Mouse (Mus musculus) heart, embryonic 14.5 days (tissue): Measurements from ENCODE around the gene Grk5. TPM values are rescaled to one million over a fixed set of nuclear protein-coding genes. Genes with fewer than 3 reads are reported as not detected.

ENCODE experiments used
- ATAC-seq: fragments of 200-750 bp; cut with Nextera tagmentation; 2 replicates; pipeline ENCODE4 v1.8.0; 2017; ENCODE audit warnings: low read depth, moderate TSS enrichment; ENCODE audit not compliant: insufficient number of reproducible peaks, insufficient read depth, low FRiP score
- H3K27ac ChIP-seq, 2 experiments: fragments of 200-500 bp in 1 of 2; fragments of 300-500 bp in 1 of 2; sonication (generic) in 1 of 2; replicated peaks in 1 of 2; 2 replicates each; pipeline ENCODE4 v1.5.1; 2012 to 2014; ENCODE audit warnings: low read depth in 2 of 2, low read length in 2 of 2, control low read depth in 1 of 2, mild to moderate bottlenecking in 1 of 2, mixed read lengths in 1 of 2; ENCODE audit not compliant: control insufficient read depth in 1 of 2, insufficient read depth in 1 of 2
- H3K27me3 ChIP-seq: fragments of 300-500 bp; sonication (generic); 2 replicates; pipeline ENCODE4 v1.6.1; 2014; ENCODE audit warnings: mild to moderate bottlenecking, low read length, control low read depth; ENCODE audit not compliant: control insufficient read depth, insufficient read depth
- H3K36me3 ChIP-seq: fragments of 300-500 bp; sonication (generic); 2 replicates; pipeline ENCODE4 v1.6.1; 2014; ENCODE audit warnings: mild to moderate bottlenecking, control low read depth, low read length, mixed read lengths; ENCODE audit not compliant: control insufficient read depth, insufficient read depth
- H3K4me1 ChIP-seq, 2 experiments: fragments of 200-500 bp in 1 of 2; fragments of 300-500 bp in 1 of 2; sonication (generic) in 1 of 2; 2 replicates each; pipeline ENCODE4 v1.6.1; 2012 to 2014; ENCODE audit warnings: low read length in 2 of 2, control low read depth in 1 of 2, mixed read lengths in 1 of 2; ENCODE audit not compliant: control insufficient read depth in 2 of 2, insufficient read depth in 2 of 2
- H3K4me2 ChIP-seq: fragments of 300-500 bp; sonication (generic); 2 replicates; pipeline ENCODE4 v1.6.1; 2014; ENCODE audit warnings: mild to moderate bottlenecking, low read length
- H3K4me3 ChIP-seq, 2 experiments: fragments of 200-500 bp in 1 of 2; fragments of 300-500 bp in 1 of 2; sonication (generic) in 1 of 2; 2 replicates each; pipeline ENCODE4 v1.5.1; 2012 to 2014; ENCODE audit warnings: low read length in 2 of 2, mild to moderate bottlenecking in 2 of 2, control low read depth in 1 of 2, low read depth in 1 of 2, moderate library complexity in 1 of 2; ENCODE audit not compliant: control insufficient read depth in 1 of 2, insufficient read depth in 1 of 2
- H3K9ac ChIP-seq: fragments of 300-500 bp; sonication (generic); 2 replicates; pipeline ENCODE4 v1.6.1; 2014; ENCODE audit warnings: mild to moderate bottlenecking, low read length
- H3K9me3 ChIP-seq: fragments of 300-500 bp; sonication (generic); 2 replicates; pipeline ENCODE4 v1.6.1; 2016; ENCODE audit warnings: low read length, control low read depth; ENCODE audit not compliant: control insufficient read depth
- WGBS: fragments of 180-500 bp; shearing (Covaris S2); extraction: QIAGEN DNeasy Blood & Tissue Kit; methylation state at CpG from one replicate; pipeline ENCODE4 v1.1.7; 2014; 5-methylcytosine and 5-hydroxymethylcytosine counted together
- polyA plus RNA-seq: library from polyadenylated mRNA; unstranded; fragments of >200 nt; fragmentation: Nextera tagmentation; extraction: Ambion mirVana; gene quantifications from 2 replicates; pipeline ENCODE4 v1.2.1, GENCODE M21; 2014

The Grk5 gene
- polyA plus RNA-seq, 1 experiment from 2014 or later = 4.5 TPM

- H3K27ac ChIP-seq = no peak overlapping the region
- peaks cover 0 to 2% of the 10 kb centered on the region in 2 experiments; a peak in 1 of 4 replicates for H3K4me1 ChIP-seq
- H3K4me3 ChIP-seq = no peak overlapping the region
- H3K9ac ChIP-seq = no peak overlapping the region
- H3K27me3 ChIP-seq = no peaks in the 10 kb centered on the region
- H3K36me3 ChIP-seq = no peaks in the 10 kb centered on the region
- no peak for ATAC-seq
- 84% methylated on average over 1 of the region's 1 CpGs for WGBS
- no peak overlapping the region for H3K4me2 ChIP-seq
- H3K9me3 ChIP-seq = no peaks in the 10 kb centered on the region
Observed at GRCm38 (mm10) chr19:60959706-60960230, 70.2 kb downstream of the Grk5 start.

- peaks cover 2 to 6% of the 10 kb centered on the region in 2 experiments; a peak in 2 of 4 replicates for H3K4me1 ChIP-seq
- no peaks in the 10 kb centered on the region for H3K9me3 ChIP-seq
- no peak overlapping the region for H3K4me2 ChIP-seq
- WGBS = 93% methylated on average over 7 of the region's 7 CpGs
- H3K27me3 ChIP-seq = no peaks in the 10 kb centered on the region
- no peak overlapping the region for H3K4me3 ChIP-seq
- no peak overlapping the region for H3K9ac ChIP-seq
- H3K36me3 ChIP-seq = no peaks in the 10 kb centered on the region
- no peak overlapping the region for H3K27ac ChIP-seq
- ATAC-seq = no peak
Observed at GRCm38 (mm10) chr19:60962358-60963061, 73.0 kb downstream of the Grk5 start.

GRCm38 (mm10) chr19:60967909-60968308 is 78.4 kb downstream of the Grk5 start:
- Histone ChIP-seq H3K36me3 (no peaks in the 10 kb centered on the region), H3K4me2 (no peak overlapping the region), H3K27ac (no peak overlapping the region), H3K9me3 (no peaks in the 10 kb centered on the region), H3K4me3 (no peak overlapping the region), H3K4me1 (peaks cover 2 to 11% of the 10 kb centered on the region in 2 experiments; a peak in 2 of 4 replicates), H3K27me3 (no peaks in the 10 kb centered on the region), H3K9ac (no peak overlapping the region)
- 83% methylated on average over 1 of the region's 1 CpGs for WGBS
- no peak for ATAC-seq

GRCm38 (mm10) chr19:60970406-60970805 is 80.9 kb downstream of the Grk5 start:
- WGBS = 70% methylated on average over 3 of the region's 3 CpGs
- H3K9me3 ChIP-seq = no peaks in the 10 kb centered on the region
- H3K27ac ChIP-seq = no peak overlapping the region
- no peak overlapping the region for H3K4me3 ChIP-seq
- no peak for ATAC-seq
- no peak overlapping the region for H3K9ac ChIP-seq
- H3K36me3 ChIP-seq = no peaks in the 10 kb centered on the region
- no peaks in the 10 kb centered on the region for H3K27me3 ChIP-seq
- peaks cover 0 to 7% of the 10 kb centered on the region in 2 experiments; a peak in 1 of 4 replicates for H3K4me1 ChIP-seq
- H3K4me2 ChIP-seq = no peak overlapping the region

- H3K27me3 ChIP-seq = no peaks in the 10 kb centered on the region
- H3K4me3 ChIP-seq = no peak overlapping the region
- no peak for ATAC-seq
- no peak overlapping the region for H3K9ac ChIP-seq
- no peak overlapping the region for H3K4me2 ChIP-seq
- 96% methylated on average over 1 of the region's 1 CpGs for WGBS
- H3K4me1 ChIP-seq = peaks cover 0 to 4% of the 10 kb centered on the region in 2 experiments; a peak in 1 of 4 replicates
- no peak overlapping the region for H3K27ac ChIP-seq
- no peaks in the 10 kb centered on the region for H3K9me3 ChIP-seq
- H3K36me3 ChIP-seq = no peaks in the 10 kb centered on the region
Observed at GRCm38 (mm10) chr19:60971598-60971997, 82.0 kb downstream of the Grk5 start.

- no peak for ATAC-seq
- H3K27ac ChIP-seq = no peak overlapping the region
- H3K36me3 ChIP-seq = no peaks in the 10 kb centered on the region
- H3K9me3 ChIP-seq = no peaks in the 10 kb centered on the region
- H3K4me1 ChIP-seq = peaks cover 0 to 4% of the 10 kb centered on the region in 2 experiments; a peak in 1 of 4 replicates
- H3K27me3 ChIP-seq = no peaks in the 10 kb centered on the region
- no peak overlapping the region for H3K4me2 ChIP-seq
- no peak overlapping the region for H3K9ac ChIP-seq
- no peak overlapping the region for H3K4me3 ChIP-seq
- 77% methylated on average over 1 of the region's 1 CpGs for WGBS
Observed at GRCm38 (mm10) chr19:60972281-60973015, 82.9 kb downstream of the Grk5 start.

GRCm38 (mm10) chr19:60973508-60973907 is 84.0 kb downstream of the Grk5 start:
- no peaks in the 10 kb centered on the region for H3K36me3 ChIP-seq
- H3K27me3 ChIP-seq = no peaks in the 10 kb centered on the region
- no peaks in the 10 kb centered on the region for H3K9me3 ChIP-seq
- no peak overlapping the region for H3K4me2 ChIP-seq
- no peak overlapping the region for H3K4me3 ChIP-seq
- ATAC-seq = no peak
- no peak overlapping the region for H3K27ac ChIP-seq
- peaks cover 0 to 4% of the 10 kb centered on the region in 2 experiments; a peak in 1 of 4 replicates for H3K4me1 ChIP-seq
- 77% methylated on average over 2 of the region's 2 CpGs for WGBS
- H3K9ac ChIP-seq = no peak overlapping the region
